Mouse (Mus musculus) C2C12 (cell line): ENCODE data around the gene 1700025G04Rik. TPM values are rescaled to one million over a fixed set of nuclear protein-coding genes. Genes with fewer than 3 reads are reported as not detected.

ENCODE experiments used
- H3K27me3 ChIP-seq: one replicate; pipeline ENCODE4 v1.6.1; 2011; ENCODE audit not compliant: control insufficient read depth, insufficient read depth, insufficient read length
- H3K36me3 ChIP-seq: one replicate; pipeline ENCODE4 v1.6.1; 2011; ENCODE audit not compliant: control insufficient read depth, insufficient read depth
- H3K4me3 ChIP-seq: one replicate; pipeline ENCODE4 v1.5.1; 2011; ENCODE audit warnings: mild to moderate bottlenecking, control low read depth; ENCODE audit not compliant: poor library complexity, insufficient read depth, severe bottlenecking
- H3K79me2 ChIP-seq: one replicate; pipeline ENCODE4 v1.6.1; 2011; ENCODE audit not compliant: control insufficient read depth, insufficient read depth
- H3K79me3 ChIP-seq: one replicate; pipeline ENCODE4 v1.6.1; 2011; ENCODE audit warnings: low read depth, control low read depth
- H3ac ChIP-seq: one replicate; pipeline ENCODE3; 2011; ENCODE audit warnings: low read depth; ENCODE audit not compliant: control insufficient read depth, insufficient read length
- CEBPB ChIP-seq: IDR thresholded peaks from one replicate; pipeline ENCODE4 v1.6.1; 2011; ENCODE audit warnings: low read depth, mild to moderate bottlenecking, control low read depth, moderate library complexity
- CTCF ChIP-seq: IDR thresholded peaks from one replicate; pipeline ENCODE4 v1.5.1; 2011; ENCODE audit not compliant: control insufficient read depth, insufficient read depth, insufficient read length
- FOSL1 ChIP-seq: IDR thresholded peaks from one replicate; pipeline ENCODE4 v1.8.0; 2011; ENCODE audit warnings: mild to moderate bottlenecking, low read length; ENCODE audit not compliant: poor library complexity, insufficient read depth, severe bottlenecking
- MAX ChIP-seq: IDR thresholded peaks from one replicate; pipeline ENCODE4 v1.6.1; 2011; ENCODE audit warnings: mild to moderate bottlenecking, control low read depth
- MYOD1 ChIP-seq: IDR thresholded peaks from one replicate; pipeline ENCODE4 v1.6.1; 2011; ENCODE audit warnings: low read depth; ENCODE audit not compliant: control insufficient read depth, insufficient read length
- MYOG ChIP-seq: IDR thresholded peaks from one replicate; pipeline ENCODE4 v1.6.1; 2011; ENCODE audit not compliant: control insufficient read depth, insufficient read length; ENCODE audit errors: extremely low read depth
- USF1 ChIP-seq: IDR thresholded peaks from one replicate; pipeline ENCODE4 v1.6.1; 2011; ENCODE audit warnings: low read depth, mild to moderate bottlenecking, control low read depth, moderate library complexity
- polyA plus RNA-seq: library from polyadenylated mRNA; unstranded; fragments of >200 nt; fragmentation: generic; extraction: Trizol; gene quantifications from one replicate; pipeline ENCODE4 v1.2.1, GENCODE M21; 2012; ENCODE audit warnings: missing spikeins

Gene 1700025G04Rik
- polyA plus RNA-seq, 1 experiment: 2.1 TPM

DNA sequence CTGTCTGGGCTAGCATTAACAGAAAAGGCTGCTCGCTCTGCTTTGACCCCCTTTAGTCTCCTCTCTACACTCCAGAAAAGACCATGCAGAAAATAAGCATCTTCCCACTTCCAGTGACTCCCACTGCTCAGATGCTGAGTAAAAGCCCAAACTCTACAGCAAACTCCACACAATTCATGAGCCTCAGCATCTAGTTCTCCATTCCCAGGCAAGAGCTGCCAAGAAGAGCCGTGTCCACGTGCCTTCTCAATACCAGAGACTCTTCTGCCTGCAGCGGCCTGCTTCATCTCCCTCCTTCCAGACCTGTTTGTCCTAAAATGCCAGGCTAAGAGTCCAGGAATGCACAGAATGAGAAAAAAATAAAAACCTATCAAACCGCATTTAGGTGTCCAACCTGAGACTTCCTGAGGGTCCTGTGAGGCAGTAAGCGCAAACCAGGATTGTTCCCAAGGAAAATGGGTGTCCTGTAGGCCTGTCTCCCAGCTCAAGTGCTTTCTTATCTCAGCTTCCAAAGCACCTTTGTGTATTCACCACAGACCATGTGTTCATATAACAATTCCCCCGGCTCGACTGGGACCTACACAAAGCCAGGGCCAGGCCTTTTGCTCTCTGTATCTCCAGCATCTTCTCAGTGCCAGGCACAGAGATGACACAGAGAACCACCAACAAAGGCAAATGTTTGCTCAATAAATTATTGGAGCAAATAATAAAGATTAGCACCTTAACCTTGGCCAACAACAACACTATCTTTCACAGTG, 7.8 kb downstream of the 1700025G04Rik start:
- H3K79me2 ChIP-seq: no peaks in the 10 kb centered on the region
- H3K36me3 ChIP-seq: no peaks in the 10 kb centered on the region
- H3ac ChIP-seq: no peak overlapping the region
- no peaks in the 10 kb centered on the region for H3K27me3 ChIP-seq
- H3K79me3 ChIP-seq: no peaks in the 10 kb centered on the region
- no peak for TF ChIP-seq MYOD1
- no peak for TF ChIP-seq FOSL1
- no peak for TF ChIP-seq CEBPB
- TF ChIP-seq MYOG: no peak
- no peak for TF ChIP-seq MAX
- TF ChIP-seq CTCF: no peak
- H3K4me3 ChIP-seq: no peak overlapping the region

- no peak overlapping the region for H3K4me3 ChIP-seq
- H3K36me3 ChIP-seq: no peaks in the 10 kb centered on the region
- no peak for TF ChIP-seq CTCF
- no peak for TF ChIP-seq MAX
- TF ChIP-seq USF1: no peak
- no peak for TF ChIP-seq CEBPB
- TF ChIP-seq MYOG: no peak
- TF ChIP-seq MYOD1: no peak
- TF ChIP-seq FOSL1: no peak
- no peaks in the 10 kb centered on the region for H3K79me3 ChIP-seq
- no peaks in the 10 kb centered on the region for H3K79me2 ChIP-seq
- no peaks in the 10 kb centered on the region for H3K27me3 ChIP-seq
- no peak overlapping the region for H3ac ChIP-seq
Observed at GRCm38 (mm10) chr1:152081121-152081520, 8.8 kb downstream of the 1700025G04Rik start.

GRCm38 (mm10) chr1:152080244-152080643, 9.7 kb downstream of the 1700025G04Rik start:
- Histone ChIP-seq H3K79me3 (no peaks in the 10 kb centered on the region), H3K4me3 (no peak overlapping the region), H3K36me3 (no peaks in the 10 kb centered on the region), H3ac (no peak overlapping the region), H3K27me3 (no peaks in the 10 kb centered on the region), H3K79me2 (no peaks in the 10 kb centered on the region)
- TF ChIP-seq MAX (no peak), MYOD1 (no peak), FOSL1 (no peak), USF1 (no peak), MYOG (no peak), CEBPB (no peak), CTCF (no peak)

- no peaks in the 10 kb centered on the region for H3K79me2 ChIP-seq
- no peaks in the 10 kb centered on the region for H3K36me3 ChIP-seq
- TF ChIP-seq MYOG (no peak), CEBPB (no peak), FOSL1 (no peak), MYOD1 (no peak), CTCF (no peak), MAX (no peak)
- no peaks in the 10 kb centered on the region for H3K79me3 ChIP-seq
- no peak overlapping the region for H3ac ChIP-seq
- no peak overlapping the region for H3K4me3 ChIP-seq
- H3K27me3 ChIP-seq: no peaks in the 10 kb centered on the region
Observed at GRCm38 (mm10) chr1:152077171-152077715, 12.7 kb downstream of the 1700025G04Rik start.

- no peaks in the 10 kb centered on the region for H3K79me3 ChIP-seq
- TF ChIP-seq USF1 (no peak), FOSL1 (no peak), CTCF (no peak), MAX (no peak), MYOD1 (no peak), CEBPB (no peak), MYOG (no peak)
- no peaks in the 10 kb centered on the region for H3K36me3 ChIP-seq
- H3K4me3 ChIP-seq: no peak overlapping the region
- no peaks in the 10 kb centered on the region for H3K27me3 ChIP-seq
- no peak overlapping the region for H3ac ChIP-seq
- H3K79me2 ChIP-seq: no peaks in the 10 kb centered on the region
Observed at GRCm38 (mm10) chr1:152076222-152076845, 13.6 kb downstream of the 1700025G04Rik start.
